Mouse (Mus musculus) ZHBTc4 (cell line): ENCODE data around the gene Fam114a2.

ENCODE experiments used
- DNase-seq: peaks from one replicate; pipeline ENCODE4 v3.0.0-alpha.2; 2011; ENCODE audit warnings: low read depth, low spot score

Gene Fam114a2

GRCm38 (mm10) chr11:57519304-57519703, 887 bp upstream of the Fam114a2 start:
- DNase-seq: no peak

DNA sequence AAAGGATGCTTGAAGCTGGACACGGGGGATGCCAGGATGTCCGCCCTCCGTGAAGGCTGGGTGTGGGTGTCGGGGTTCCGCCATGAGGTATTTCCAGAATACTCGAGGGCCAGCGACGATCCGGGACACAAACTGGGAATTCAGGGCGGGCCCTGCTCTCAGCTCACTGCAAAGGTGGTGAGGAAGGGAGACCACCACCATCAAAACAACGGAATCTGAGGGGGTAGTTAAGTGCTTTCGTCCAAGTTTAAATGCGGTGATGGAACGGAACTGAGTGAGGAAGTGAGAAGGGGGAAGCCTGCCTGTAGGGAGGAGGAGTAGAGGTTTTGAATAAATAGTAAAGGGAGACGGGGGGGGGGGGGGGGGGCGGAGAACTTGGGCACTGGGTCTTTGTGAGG, 333 bp upstream of the Fam114a2 start:
- no peak for DNase-seq

DNA sequence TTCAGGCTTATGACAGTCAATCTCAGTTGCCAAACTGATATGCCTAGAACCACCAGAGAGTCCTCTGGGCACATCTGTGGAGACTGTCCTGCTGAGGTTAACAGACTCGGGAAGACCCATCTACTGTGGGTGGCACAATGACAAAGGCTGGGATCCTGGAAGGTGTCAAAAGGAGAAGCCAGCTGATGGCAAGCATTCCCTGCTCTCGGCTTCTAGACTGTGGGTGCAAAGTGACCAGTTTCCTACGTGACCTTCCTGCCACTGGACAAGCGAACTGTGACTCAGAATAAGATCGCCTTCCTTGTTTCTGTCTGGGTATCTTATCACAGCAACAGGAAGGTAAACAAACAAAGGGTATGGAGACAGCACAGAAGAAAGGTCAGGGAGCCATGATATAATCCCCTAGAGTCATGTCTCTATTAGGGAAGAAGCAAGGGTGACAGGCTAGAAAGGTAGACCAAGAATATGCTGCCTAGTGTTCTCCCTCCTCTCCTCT, 1.4 kb downstream of the Fam114a2 start:
- DNase-seq: no peak

GRCm38 (mm10) chr11:57515218-57515617, 3.2 kb downstream of the Fam114a2 start:
- DNase-seq: no peak

DNA sequence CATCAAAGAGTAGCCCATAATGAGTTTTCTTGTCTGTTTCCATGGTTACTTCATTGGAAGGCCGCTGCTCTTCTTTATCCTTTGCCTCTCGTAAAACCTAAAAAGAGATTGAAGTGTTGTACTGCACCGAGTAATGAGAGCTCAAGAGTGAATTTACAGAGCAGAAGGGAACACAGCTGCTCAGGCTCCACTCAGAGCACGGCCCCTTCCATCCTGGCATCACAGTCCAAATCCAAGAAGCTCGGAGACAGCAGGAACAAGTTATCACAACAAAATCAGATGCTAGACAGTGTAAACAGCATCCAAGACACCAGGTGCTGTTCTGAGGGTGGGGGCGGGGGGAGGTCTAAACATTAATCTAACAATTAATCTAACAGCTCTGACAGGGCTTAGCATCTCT, 11.5 kb downstream of the Fam114a2 start:
- no peak for DNase-seq

- no peak for DNase-seq
These were observed 15.3 kb downstream of the Fam114a2 start for GRCm38 (mm10) chr11:57503155-57503554.

GRCm38 (mm10) chr11:57498215-57498614, 20.2 kb downstream of the Fam114a2 start:
- DNase-seq: no peak

- DNase-seq: peak; percentile 55
These were observed 20.7 kb downstream of the Fam114a2 start for GRCm38 (mm10) chr11:57497701-57498100.

- no peak for DNase-seq
These were observed 21.9 kb downstream of the Fam114a2 start for GRCm38 (mm10) chr11:57496462-57497039.

- DNase-seq: no peak
These were observed 30.0 kb downstream of the Fam114a2 start for GRCm38 (mm10) chr11:57488436-57488835.

DNA sequence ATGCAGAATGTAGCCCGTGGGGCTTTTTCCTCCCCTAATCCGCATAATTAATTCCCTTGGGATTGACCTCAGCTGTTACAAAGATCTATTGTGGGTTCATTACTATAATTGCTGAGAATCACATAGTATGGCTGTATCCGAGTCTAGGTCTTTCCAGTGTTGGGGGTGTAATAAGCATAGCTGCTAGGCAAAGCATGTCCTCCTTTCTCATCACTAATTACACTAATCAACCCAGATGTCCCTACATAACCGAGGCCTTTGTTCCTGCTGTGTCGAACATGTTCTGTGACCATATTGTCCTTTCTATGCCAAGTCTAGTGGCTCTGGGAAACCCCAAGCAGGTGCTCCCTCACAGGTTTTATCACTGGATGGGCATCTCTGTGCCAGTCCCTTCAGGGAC, 40.3 kb downstream of the Fam114a2 start:
- DNase-seq: no peak

- peak; percentile 58 for DNase-seq
These were observed 43.3 kb downstream of the Fam114a2 start for GRCm38 (mm10) chr11:57475119-57475518.

DNA sequence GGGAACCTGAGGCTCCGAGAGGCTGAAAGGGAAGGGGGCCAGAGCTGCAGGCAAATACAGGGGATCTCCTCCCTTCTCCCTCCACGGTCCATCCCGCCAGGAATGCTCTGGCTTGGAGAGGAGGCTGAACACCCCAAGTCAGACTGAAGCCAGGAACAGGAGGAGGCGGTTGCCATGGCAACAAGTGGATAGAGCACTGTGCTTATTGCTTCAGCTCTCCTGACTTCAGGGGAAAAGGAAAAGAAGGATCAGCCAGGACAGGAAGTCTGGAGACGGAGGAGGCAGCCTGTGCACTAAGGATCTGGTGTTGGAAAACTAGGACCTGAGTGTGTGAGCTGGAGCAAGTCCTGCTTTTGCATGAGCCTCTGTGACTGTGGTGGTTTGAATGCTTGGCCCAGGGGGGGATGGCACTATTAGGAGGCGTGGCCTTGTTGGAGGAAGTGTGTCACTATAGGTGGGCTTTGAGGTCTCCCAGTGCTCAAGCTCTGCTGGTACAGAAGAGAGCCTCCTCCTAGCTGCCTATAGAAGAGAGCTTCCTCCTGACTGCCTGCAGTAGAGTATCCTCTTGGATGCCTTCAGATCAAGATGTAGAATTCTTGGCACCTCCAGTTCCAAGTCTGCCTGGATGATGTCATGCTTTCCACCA, 44.0 kb downstream of the Fam114a2 start:
- DNase-seq: peak; percentile 48

DNA sequence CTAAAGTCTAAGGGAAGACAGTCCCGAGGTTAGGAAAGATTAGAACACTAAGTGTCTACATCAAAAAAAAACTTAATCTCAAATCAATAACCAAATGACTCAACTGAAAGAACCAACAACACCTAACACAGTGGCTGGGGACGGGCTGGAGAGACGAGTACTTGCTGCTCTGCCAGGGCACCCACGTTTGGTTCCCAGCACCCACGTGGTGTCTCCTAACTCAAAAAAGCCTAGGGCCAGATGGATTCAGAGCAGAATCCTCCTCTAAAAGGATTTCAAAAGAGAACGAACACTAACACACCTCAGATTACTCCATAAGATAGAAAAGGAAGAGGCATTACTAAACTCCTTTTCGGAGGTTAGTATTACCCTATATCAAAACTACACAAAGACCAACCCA, 47.4 kb downstream of the Fam114a2 start:
- DNase-seq: no peak

GRCm38 (mm10) chr11:57470056-57470455, 48.4 kb downstream of the Fam114a2 start:
- peak; percentile 49 for DNase-seq

DNA sequence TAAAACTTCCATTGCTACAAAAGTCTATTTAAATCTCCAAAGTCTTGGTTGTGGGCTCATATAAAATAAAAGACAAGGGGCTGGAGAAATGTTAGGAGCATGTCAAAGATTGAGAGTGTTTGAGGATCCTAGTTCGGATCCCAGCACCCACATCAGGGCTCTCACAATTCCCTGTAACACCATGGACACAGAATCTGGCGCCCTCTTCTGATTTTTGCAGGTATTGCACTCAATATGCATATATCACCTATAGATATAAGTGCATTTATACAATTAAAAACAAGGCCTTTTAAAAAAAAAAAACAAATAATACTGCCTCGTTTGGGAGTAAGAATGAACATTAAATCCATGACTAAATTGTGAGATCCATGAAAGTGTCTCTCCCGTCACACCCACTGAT, 49.7 kb downstream of the Fam114a2 start:
- no peak for DNase-seq

DNA sequence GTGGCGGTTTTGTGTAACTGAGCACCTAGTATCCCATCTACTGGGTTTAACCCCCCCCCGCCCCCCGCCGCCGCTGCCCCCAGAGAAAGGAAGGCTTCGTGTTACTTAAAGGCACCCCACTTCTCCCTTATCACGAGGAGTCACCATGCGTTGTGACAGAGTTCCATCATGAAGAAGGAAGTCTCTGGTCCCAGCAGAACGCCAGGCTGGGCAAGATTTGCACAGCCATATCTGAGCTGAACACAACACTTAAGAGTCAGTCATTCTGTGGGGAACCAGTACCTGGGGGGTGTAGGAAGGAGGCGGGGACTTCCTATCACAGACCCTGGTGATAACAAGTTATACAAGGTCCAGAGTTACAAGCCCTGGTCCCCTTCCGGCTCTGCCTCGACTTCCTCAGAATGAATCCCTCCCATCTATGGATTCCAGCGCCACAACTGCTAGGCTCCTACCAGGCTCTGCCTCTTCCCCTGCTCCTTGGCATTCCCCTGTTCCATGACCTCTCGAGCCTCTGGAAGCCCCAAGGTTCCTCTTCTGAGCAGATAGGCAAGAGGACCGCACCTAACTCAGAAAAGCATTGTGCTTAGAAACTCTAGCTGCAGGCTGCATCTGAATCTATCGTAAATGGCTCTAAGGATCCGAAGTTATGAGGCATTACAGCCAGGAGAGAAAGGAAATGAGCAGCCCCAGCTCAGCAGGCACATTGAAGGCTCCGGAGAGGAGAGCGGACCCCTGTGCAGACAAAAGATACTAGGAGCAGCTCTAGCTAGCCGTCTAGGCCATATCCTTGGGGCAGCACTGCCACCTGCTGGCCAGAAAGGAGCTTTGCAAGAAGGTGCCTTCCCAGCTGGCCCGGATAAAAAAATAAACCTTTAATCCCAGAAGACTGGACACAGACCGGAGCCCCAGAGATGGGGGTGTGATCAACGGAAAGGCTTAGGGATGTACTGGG, 51.0 kb downstream of the Fam114a2 start:
- peak; percentile 82 for DNase-seq

GRCm38 (mm10) chr11:57465844-57466243, 52.6 kb downstream of the Fam114a2 start:
- DNase-seq: no peak

DNA sequence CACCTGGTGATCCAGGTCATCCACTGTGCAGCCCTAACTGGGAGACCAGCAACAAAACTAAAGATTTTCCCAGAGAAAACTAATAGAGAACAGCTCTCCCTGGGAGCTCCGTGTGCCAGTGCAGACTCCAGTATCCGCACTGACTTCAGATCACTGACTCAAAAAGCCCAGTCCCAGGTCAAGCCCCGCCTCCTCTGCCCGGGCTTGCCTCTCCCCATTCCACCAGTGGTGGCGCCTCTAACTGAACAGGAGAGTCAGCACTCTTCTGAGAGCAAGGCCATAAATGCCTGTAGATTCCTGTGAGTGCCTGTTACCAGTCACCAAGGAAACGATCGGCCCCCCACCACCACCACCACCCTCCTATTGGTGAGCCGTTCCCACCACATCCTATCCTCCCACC, 53.4 kb downstream of the Fam114a2 start:
- DNase-seq: peak; percentile 83

- DNase-seq: no peak
These were observed 58.7 kb downstream of the Fam114a2 start for GRCm38 (mm10) chr11:57459759-57460158.

DNA sequence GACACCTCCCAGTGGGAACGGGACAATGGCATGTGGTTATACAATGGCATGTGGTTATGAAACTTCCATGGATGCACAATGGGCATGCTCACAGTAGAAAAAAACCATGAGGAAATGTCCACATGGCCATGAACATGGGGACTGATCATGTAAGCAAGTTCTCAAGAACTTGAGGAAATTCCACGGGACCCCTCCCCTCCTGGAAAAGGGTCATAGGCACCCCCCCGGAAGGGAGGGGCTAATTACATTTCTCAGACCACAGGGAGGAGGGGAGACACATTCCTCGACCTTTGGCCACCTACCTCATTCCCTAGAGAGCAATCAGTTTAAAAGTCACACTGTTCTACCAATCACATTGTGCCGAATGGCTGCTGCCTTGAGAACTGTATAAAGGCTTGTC, 64.0 kb downstream of the Fam114a2 start:
- DNase-seq: peak; percentile 46

DNA sequence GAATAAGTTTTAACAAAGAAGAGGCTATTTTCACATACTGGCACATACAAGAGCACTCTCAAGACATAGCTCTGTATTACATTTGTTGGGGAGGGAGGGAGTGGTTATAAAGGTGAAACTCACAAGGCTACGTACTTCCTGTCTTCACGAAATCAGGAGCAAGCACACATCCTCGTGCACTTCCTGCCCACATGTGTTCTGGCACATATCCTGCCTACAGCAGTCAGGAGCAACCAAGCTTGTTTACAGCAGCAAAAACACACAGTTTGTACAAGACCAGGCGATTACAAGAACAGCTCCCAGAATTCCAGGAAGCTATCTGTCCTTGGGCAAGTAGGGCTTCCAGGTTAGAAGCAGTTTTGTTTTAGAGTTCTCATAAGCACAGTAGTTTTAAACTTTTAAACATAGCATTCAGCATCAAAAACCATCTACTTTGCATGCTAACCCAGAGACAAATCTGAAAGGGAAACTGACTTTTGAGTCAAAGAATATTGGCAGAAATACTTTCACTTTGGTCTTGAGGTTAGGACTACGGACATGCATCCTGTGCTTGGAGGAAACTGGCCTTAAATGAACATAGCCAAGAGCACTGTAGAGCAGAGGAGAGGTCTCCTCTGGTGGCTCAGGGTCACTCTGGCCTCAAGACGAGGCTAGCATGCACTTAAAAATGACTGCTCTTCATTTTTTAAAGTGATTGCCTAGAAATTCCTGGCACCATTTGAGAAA, 73.0 kb downstream of the Fam114a2 start:
- DNase-seq: no peak
